Mouse (Mus musculus) R1 (cell line): ENCODE data around the gene Smarcd1.

ENCODE experiments used
- DNase-seq: peaks from one replicate; pipeline ENCODE4 v3.0.0-alpha.2; 2018; ENCODE audit warnings: low read depth, low spot score

Smarcd1 gene

DNA sequence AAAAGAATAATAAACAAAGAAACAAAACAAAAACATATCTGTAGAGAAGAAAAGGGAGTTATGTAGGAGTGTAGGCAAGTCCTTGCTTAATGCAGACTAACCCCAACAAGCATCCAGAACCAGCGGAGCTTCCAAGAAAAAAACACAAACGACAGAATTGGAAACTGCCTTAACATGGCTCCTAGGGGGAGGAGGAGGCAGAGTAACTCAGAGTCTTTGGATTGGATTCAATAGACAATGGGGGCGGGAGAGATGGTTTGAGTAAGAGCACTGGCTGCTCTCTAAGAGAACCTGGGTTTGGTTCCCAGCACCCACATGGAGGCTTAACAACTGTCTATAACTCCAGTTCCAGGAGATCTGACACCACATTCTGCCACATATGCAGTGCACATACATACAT is 29.7 kb downstream of the Smarcd1 start:
- DNase-seq, result peak; percentile 57

GRCm38 (mm10) chr15:99733186-99733585 is 31.3 kb downstream of the Smarcd1 start:
- DNase-seq, result no peak

DNA sequence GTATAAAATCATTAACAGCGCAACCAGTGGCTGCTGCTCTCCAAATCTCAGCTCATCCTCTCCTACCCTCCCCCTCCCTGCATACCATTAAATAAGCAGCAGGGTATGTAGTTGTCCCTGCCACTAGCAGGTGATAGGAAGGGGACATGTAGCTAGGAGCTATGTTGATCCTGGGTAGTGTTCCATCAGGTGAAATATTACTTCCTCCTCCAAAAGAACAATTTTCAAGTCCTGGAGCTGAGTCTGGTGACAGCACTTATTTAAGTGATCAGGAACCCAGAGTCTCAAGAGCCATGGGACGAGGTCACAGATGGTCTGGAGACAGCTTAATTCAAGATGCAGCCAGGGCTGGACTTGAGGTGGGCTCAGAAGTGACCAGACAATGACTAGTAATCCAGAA is 33.7 kb downstream of the Smarcd1 start:
- DNase-seq, result no peak

GRCm38 (mm10) chr15:99736675-99737074 is 34.7 kb downstream of the Smarcd1 start:
- no peak for DNase-seq

- no peak for DNase-seq
Observed at GRCm38 (mm10) chr15:99740229-99740628, 38.3 kb downstream of the Smarcd1 start.

DNA sequence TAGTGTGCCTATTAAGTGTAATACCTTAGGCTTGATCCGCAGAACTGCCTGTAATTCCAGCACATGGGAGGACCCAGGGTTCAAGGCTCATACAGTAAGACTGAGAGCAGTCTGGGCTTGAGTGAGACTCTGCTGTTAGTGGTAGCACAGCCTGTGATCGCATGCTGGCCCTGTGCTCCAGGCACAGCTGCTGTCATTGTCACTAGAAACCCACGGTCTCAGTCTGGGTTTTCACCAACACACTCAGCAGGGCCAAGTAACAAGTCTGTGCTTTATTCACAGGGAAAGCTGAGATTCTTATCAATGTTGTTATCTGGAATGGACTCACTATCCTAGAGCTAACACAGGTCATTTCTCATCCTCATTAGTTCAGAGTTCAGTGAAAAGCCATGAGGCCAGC is 52.3 kb downstream of the Smarcd1 start:
- no peak for DNase-seq
